ENCODE assay signal across 15 mouse cellular contexts in genomic region chr14:78239346-78239745, GRCm38 (mm10).
"Had no signal": no experiment of that assay in that cellular context is flagged by ENCODE, and none has a peak within 500 bp of the region (broad histone marks: within the 10 kb centered on the region; RNA-seq: fewer than 3 reads in every experiment).

No protein-coding gene starts in this region.

- H3K36me3 ChIP-seq: lung, embryonic 15.5 days; midbrain, embryonic 13.5 days; midbrain, embryonic 15.5 days; neural tube, embryonic 12.5 days had no signal

- H3K9me3 ChIP-seq: lung, embryonic 15.5 days; midbrain, embryonic 13.5 days; midbrain, embryonic 15.5 days; neural tube, embryonic 12.5 days had no signal

- H3K4me2 ChIP-seq: lung, embryonic 15.5 days; midbrain, embryonic 11.5 days; midbrain, embryonic 13.5 days; midbrain, embryonic 15.5 days; neural tube, embryonic 12.5 days had no signal

- H3K27ac ChIP-seq: lung, embryonic 15.5 days; macrophage; midbrain, embryonic 13.5 days; midbrain, embryonic 15.5 days; neural tube, embryonic 12.5 days had no signal

- DNase-seq: lung, adult 2 months; lung, postnatal 14 days; lung, postnatal 36 days; right cerebral cortex, postnatal 14 days; thymus, adult 18-20 months; thymus, postnatal 14 days; thymus, postnatal 36 days had no signal

- H3K9ac ChIP-seq: lung, embryonic 15.5 days; midbrain, embryonic 13.5 days; midbrain, embryonic 15.5 days; neural tube, embryonic 12.5 days had no signal

- H3K4me1 ChIP-seq: megakaryocyte, embryonic 14.5 days; midbrain, embryonic 13.5 days; neural tube, embryonic 12.5 days had no signal

- H3K4me3 ChIP-seq: lung, embryonic 15.5 days; megakaryocyte, embryonic 14.5 days; midbrain, embryonic 13.5 days; midbrain, embryonic 15.5 days; neural tube, embryonic 12.5 days had no signal

- H3K27me3 ChIP-seq: lung, embryonic 15.5 days; megakaryocyte, embryonic 14.5 days; midbrain, embryonic 13.5 days; midbrain, embryonic 15.5 days; neural tube, embryonic 12.5 days had no signal

- ATAC-seq: lung, postnatal 0 days; midbrain, embryonic 13.5 days; midbrain, embryonic 15.5 days had no signal
